Mouse (Mus musculus) layer of hippocampus, adult 9-10 months (tissue): ENCODE measurements at regions not wholly inside any gene's neighbourhood (a gene's known extent, or its start where the extent isn't known, plus 50 kb on each side); places are given as distances from the start of the nearest gene placed in this dataset.
A peak's percentile ranks its signal among the peaks of the same experiment; 100 is the strongest.
"Not testable (repeated sequence)": the region's sequence is repeated elsewhere in the genome, so short reads cannot be mapped to it uniquely, and the experiment has no call there.

Experiments used
- DNase-seq: peaks from one replicate; pipeline ENCODE4 v3.0.0; 2022; ENCODE audit warnings: low spot score

DNA sequence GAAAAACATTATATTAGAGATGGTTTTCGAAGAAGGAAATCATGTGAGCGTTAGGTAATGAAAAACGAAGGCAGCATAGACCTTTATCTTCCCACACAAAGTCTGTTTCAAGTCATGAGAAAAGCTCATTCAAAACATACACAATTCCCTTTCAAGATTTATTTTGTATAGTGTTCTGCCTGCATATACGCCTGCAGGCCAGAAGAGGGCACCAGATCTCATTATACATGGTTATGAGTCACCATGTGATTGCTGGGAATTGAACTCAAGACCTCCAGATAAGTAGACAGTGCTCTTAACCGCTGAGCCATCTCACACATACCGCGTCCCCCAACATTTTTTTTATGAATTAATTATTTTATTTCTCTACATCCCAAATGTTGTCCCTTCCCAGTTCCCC lies 578.3 kb upstream of the Ccdc54 start:
- DNase-seq: no peak

DNA sequence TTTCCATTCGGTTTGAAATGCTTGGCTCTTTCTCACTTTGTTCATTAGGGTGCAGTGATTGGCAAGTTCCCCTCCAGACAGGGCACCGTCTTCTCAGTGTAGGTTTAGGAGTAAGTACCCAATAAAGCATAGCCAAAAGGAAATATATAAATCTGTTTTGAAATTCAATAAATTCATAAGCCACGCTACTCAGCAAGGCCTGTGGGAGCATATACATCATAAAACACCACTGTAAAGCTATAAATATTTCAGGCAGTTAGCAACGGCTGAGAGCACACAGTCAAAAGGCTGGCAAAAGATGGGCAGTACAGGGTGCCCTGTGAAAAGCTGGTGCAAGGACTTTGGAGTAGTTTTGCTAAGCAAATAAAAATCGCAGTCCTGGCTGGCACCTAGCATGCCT lies 569.8 kb upstream of the Ccdc54 start:
- DNase-seq: no peak

DNA sequence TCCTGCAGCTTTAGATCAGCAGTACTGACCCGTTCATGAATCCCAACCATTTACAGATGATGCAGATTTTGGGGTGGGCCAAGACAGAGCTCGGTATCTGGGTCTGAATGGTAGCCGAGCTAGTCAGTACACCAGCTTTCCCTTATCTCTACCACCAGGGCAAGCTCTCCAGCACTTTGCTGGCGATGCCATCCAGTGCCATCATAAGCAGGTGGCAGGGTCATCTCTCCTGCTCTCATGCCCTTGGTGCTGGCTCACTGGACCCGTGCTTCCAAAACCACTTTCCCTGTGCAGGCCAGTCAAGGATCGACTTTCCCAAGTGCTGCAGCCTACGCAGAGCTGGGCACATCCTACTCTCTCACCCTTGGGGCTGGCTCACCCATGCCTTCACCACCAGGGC lies 547.6 kb upstream of the Ccdc54 start:
- no peak for DNase-seq

- DNase-seq: peak; percentile 42
These were observed 528.9 kb upstream of the Ccdc54 start for GRCm38 (mm10) chr16:51119835-51120234.

DNA sequence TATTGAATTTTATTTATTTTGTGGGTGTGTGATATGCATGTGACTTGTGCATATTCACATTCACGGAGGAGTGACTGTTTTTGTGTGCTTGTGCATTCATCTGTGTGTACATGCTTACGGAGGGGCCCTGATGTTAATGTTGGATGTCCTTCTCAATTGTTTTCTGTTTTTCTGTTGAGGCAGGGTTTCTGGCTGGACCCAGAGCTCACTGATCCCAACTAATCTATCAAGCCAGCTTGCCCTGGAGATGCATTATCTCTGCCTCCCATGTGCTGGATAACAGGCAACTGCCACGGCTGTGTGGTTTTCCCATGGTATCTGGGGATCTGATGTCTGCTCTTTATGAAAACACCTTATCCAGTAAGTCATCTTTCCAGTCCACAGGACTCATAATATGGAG lies 527.4 kb upstream of the Ccdc54 start:
- DNase-seq: no peak

GRCm38 (mm10) chr16:51117836-51118235 lies 526.9 kb upstream of the Ccdc54 start:
- no peak for DNase-seq

- DNase-seq: no peak
These were observed 518.9 kb upstream of the Ccdc54 start for GRCm38 (mm10) chr16:51109864-51110263.

GRCm38 (mm10) chr16:51107421-51107820 lies 516.5 kb upstream of the Ccdc54 start:
- no peak for DNase-seq

GRCm38 (mm10) chr16:51086556-51086955 lies 495.6 kb upstream of the Ccdc54 start:
- no peak for DNase-seq

GRCm38 (mm10) chr16:51080146-51080545 lies 489.2 kb upstream of the Ccdc54 start:
- DNase-seq: no peak

- no peak for DNase-seq
These were observed 457.7 kb upstream of the Ccdc54 start for GRCm38 (mm10) chr16:51048650-51049049.

DNA sequence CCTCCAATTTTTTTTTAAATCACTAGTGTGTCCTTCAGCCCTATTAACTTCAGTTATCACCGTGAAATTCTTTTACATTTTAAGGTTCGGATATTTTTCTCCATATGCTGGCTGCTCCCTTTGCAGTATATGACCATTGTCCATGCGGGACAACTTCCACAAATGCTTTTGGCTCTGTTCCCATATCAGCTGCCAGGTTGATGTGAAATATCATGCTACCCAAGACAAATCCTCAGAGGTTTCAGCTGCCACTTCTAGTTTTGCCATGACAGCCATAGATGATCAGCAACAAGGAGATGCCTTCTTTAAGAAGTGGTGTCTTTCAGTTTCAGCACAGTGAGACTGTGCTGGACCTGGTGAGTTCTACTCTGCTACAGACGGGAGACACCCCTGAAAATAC lies 457.2 kb upstream of the Ccdc54 start:
- no peak for DNase-seq

- DNase-seq: peak; percentile 26
These were observed 450.4 kb upstream of the Ccdc54 start for GRCm38 (mm10) chr16:51041311-51041710.

- no peak for DNase-seq
These were observed 411.9 kb upstream of the Ccdc54 start for GRCm38 (mm10) chr16:51002876-51003275.

DNA sequence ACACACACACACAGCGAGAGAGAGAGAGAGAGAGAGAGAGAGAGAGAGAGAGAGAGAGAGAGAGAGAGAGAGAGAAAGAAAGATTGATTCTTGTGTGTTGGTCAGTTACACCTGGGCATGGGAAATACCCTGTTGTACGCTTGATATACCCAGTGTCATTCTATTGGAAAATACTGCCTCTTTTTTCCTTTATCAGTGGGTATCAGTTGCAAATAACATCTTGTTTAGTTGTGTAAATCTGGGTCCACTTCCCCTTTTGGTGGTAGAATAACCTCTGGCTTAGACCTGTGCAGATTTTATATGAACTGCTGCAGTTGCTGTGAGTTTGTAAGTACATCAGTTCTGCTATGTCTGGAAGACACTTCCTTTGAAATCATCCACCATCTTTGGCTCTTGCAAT lies 373.4 kb upstream of the Ccdc54 start:
- no peak for DNase-seq

GRCm38 (mm10) chr16:50944091-50944490 lies 353.1 kb upstream of the Ccdc54 start:
- DNase-seq: no peak

DNA sequence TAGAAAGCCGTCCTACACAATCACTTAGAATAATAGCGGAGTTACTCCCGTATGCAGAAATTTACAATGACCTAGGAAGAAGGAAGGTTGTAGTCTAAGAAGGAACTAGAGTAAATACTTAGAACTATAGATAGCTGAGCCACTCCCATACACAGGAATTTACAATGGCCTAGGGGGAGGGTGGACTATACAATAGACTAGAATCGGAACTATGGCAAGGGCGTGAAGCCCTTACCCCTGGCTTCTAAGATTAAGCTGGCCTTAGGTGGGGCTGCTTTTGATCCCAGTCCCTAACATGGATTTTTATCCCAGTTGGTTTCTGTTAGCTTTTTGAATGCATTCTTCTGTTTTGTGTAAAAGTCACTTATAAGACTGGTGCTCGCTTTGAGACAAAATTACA lies 352.6 kb upstream of the Ccdc54 start:
- DNase-seq: not testable (repeated sequence)

- DNase-seq: no peak
These were observed 351.3 kb upstream of the Ccdc54 start for GRCm38 (mm10) chr16:50942291-50942690.

DNA sequence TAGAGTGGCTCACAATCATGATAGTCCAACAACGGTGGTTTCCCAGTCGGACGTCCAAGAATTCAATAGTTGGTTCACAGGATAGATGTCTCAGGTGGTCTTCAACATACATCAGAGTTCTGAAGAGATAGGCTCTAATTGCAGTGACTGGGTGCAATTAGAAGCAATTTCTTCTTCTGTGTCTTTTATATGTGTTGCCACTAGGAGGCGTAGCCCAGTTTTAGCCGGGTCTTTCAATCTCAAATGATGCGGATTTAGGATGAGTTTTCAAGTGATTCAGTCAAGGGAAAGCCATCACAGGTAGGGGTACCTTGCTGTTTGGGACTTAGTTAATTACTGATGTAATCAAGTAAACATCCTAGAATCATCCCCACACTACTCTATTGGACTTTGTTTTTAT lies 348.4 kb upstream of the Ccdc54 start:
- no peak for DNase-seq

GRCm38 (mm10) chr16:50907732-50908131 lies 316.8 kb upstream of the Ccdc54 start:
- no peak for DNase-seq

GRCm38 (mm10) chr16:50899151-50899550 lies 308.2 kb upstream of the Ccdc54 start:
- no peak for DNase-seq

- no peak for DNase-seq
These were observed 287.0 kb upstream of the Ccdc54 start for GRCm38 (mm10) chr16:50877926-50878325.

DNA sequence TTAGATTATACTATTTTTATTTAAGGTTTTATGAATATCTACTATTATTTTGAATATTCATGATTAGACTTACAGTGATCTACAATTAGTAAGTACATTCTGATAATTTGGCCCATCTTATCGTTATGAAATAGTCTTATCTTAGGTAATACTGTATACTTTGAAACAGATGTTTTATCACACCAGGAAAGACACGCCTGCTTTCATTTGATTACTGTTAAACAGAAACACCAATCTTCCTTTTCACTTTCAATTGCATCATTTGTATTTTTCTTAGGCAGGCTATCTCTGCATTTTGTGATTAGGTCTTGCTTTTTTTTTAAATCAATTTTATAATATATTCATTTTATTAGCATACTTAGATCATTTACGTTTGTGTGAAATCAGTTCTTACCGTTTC lies 280.4 kb upstream of the Ccdc54 start:
- no peak for DNase-seq

DNA sequence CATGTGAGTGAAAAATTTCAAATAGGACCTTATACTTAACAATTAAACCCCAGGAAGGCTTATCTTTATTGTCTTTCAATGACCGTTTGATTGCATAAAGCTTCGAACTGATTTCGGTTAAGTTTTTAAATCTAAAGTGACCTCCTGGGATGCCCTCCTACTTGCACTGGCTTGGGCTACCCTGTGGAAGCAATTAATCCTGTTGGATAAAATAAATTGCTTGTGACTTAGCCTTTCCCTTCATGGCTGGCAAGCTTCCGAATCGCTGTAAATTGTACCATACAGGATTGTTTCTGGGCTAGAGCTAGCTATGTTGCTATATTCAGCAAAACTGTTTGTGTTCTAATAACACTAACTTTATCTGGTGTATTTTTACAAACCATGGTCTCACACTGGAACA lies 272.6 kb upstream of the Ccdc54 start:
- DNase-seq: no peak

DNA sequence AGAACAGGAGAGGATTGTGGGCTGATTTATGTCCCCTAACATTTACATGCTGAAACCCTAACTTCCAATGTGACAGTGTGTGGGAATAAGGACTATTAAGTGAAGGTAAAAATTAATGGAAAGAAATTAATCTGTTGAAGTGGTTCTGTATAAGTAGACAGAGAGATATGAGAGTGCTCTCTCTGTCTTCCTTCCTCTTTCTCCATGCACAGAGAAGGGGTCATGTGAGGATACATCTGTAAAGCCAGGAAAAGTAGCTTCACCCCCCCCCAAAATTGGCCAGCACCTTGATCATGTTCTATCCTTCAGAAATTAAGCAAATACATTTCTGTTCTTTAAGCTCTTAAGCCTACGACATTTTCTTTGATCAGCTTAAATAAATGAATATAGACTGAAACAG lies 268.6 kb upstream of the Ccdc54 start:
- no peak for DNase-seq
